Mouse (Mus musculus): ENCODE data around the gene Gm9970. TPM values are rescaled to one million over a fixed set of nuclear protein-coding genes. Genes with fewer than 3 reads are reported as not detected.
A peak's percentile ranks its signal among the peaks of the same experiment; 100 is the strongest.

Gene Gm9970
- polyA plus RNA-seq, 2 experiments = not detected

DNA sequence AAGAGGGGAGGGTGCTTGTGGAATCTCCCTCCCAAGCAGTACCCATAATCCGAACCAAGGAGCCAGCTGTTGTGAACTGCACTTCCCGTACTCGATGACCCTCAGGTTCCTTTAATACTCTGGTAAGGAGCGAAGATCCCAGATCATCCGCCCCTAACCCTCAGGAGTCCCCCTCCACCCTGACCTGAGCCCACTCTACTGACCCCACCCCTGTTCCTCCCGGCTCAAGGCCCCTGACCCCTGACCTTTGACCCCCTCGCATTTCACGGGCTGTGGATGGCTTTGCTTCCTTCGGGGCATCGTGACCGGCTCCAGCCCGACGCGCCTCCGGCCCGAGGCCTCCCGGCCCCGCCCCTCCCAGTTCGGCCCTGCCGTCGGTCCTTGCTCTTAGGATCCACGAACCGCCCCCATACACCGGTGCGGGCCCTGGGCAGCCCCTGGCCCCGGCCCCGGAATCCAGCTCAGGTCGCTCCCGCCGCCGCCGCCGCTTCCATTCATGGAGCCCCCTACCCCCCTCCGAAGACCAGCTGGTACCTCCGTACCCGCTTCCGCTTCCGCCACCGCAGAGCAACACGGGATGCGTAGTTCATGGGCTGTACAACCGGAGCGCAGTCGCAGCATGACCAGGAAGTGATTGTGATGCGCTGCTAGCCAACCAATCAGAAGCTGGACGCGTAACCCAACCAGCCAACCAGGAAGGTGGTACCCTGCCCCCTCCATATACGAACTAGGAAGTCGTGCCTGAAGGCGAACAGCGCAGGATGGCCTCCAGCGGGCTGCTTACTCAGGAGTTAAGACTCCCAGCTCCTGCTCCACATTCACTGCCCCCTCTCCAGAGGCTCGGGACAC is 39.1 kb downstream of the Gm9970 start, which contains the start of gene Zfp513:
Gene Zfp513, minus strand, starts transcription at position 562 of the 849 bp plus-strand sequence.
- Histone ChIP-seq H3K4me3 (replicated peaks; ENCODE audit: low read length) (peak within 1 kb of the TSS; percentile 73), H3K4me2 (replicated peaks; ENCODE audit: low read depth, low read length, severe bottlenecking) (peak within 1 kb of the TSS; percentile 62), H3K4me1 (ENCODE audit: control insufficient read depth, insufficient read depth, low read length) (peaks cover 9% of the 10 kb centered on the region), H3K9me3 (ENCODE audit: control insufficient read depth, low read length) (peaks cover 4% of the 10 kb centered on the region), H3K27me3 (ENCODE audit: control insufficient read depth, insufficient read depth, low read length) (no peaks in the 10 kb centered on the region), H3K36me3 (ENCODE audit: control insufficient read depth, insufficient read depth, low read length) (peaks cover 79% of the 10 kb centered on the region), H3K9ac (ENCODE audit: low read depth, low read length, severe bottlenecking) (peak within 1 kb of the TSS; percentile 77), H3K27ac (replicated peaks; ENCODE audit: low read depth, low read length) (peak within 1 kb of the TSS; percentile 67)
- under 1% methylated on average over 52 of the region's 53 CpGs for WGBS
- peak; percentile 49; the same call in 1 of the 2 replicates for TF ChIP-seq POLR2A (IDR thresholded peaks at IDR 0.05; ENCODE audit: borderline replicate concordance, extremely low read depth, insufficient read depth, insufficient read length)
- DNase-seq (ENCODE audit: low spot score) (peak; percentile 100), ATAC-seq (ENCODE audit: low FRiP score, low read depth) (peak; percentile 97)

DNA sequence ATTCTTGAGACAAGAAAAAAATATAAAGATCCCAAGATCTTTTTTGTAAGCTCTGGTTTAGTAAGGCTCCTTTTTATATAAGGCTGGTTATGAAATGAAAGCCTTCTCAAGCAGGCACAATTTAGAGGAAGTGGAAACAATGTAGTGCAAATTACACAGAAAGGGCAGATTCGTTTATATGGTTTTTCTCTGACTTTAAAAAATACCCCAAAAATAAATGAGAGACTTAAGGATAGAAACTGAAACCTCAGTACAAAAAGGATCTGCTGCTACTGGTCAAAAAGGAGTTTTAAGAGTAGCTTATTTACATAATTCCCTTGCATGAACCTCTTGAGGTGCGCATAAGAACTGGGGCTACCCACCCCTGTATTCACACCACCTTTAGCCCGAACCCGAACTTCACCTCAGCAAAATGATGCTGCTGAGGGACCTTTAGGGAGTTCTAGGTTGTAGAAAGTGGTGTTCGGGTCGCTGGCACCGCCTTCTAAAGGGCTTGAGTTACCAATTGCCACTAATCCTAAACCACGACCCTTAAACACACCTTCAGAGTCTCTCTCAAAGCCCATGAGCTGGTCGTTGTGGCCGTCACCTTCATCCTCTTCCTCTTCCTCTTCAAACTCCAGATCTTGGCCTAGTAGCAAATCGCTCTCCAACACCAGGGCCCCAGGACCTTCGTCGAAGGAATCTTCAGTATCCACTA is 39.8 kb downstream of the Gm9970 start:
- WGBS = 15% methylated on average over 13 of the region's 13 CpGs
- peak overlapping the region; percentile 77 for H3K9ac ChIP-seq (ENCODE audit: low read depth, low read length, severe bottlenecking)
- H3K27ac ChIP-seq (replicated peaks; ENCODE audit: low read depth, low read length) = 0 out of 2 replicates have a peak overlapping the region, but pooled peaks have one; percentile 56
- DNase-seq (ENCODE audit: low spot score) = no peak
- H3K4me2 ChIP-seq (replicated peaks; ENCODE audit: low read depth, low read length, severe bottlenecking) = peak overlapping the region; percentile 62
- no peak; the same call in 1 of the 2 replicates for ATAC-seq (ENCODE audit: low FRiP score, low read depth)
- peaks cover 9% of the 10 kb centered on the region for H3K4me1 ChIP-seq (ENCODE audit: control insufficient read depth, insufficient read depth, low read length)
- peak overlapping the region; percentile 73 for H3K4me3 ChIP-seq (replicated peaks; ENCODE audit: low read length)
- peaks cover 83% of the 10 kb centered on the region for H3K36me3 ChIP-seq (ENCODE audit: control insufficient read depth, insufficient read depth, low read length)
- TF ChIP-seq POLR2A (IDR thresholded peaks at IDR 0.05; ENCODE audit: borderline replicate concordance, extremely low read depth, insufficient read depth, insufficient read length) = no peak
- no peaks in the 10 kb centered on the region for H3K27me3 ChIP-seq (ENCODE audit: control insufficient read depth, insufficient read depth, low read length)
- peaks cover 4% of the 10 kb centered on the region for H3K9me3 ChIP-seq (ENCODE audit: control insufficient read depth, low read length)

DNA sequence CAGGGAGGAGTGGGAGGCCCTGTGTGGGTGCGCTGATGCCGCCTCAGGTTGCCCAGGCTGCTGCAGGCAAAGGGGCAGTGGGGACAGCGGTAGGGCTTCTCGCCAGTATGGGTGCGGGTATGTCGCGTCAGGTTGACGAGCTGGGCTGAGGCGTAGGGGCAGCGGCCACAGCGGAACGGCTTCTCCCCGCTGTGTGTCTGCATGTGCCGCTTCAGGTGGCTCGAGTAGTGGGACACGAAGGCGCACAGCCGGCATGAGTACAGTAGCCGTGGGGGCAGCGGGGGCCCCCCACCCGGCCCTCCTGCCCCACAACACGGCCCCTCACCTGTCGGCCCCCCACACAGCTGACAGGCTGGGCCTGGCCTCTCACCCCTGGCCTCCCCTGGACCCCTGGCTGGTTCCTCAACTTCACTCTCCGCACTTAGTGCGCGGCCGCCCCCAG is 40.7 kb downstream of the Gm9970 start:
- H3K27me3 ChIP-seq (ENCODE audit: control insufficient read depth, insufficient read depth, low read length) = no peaks in the 10 kb centered on the region
- H3K4me2 ChIP-seq (replicated peaks; ENCODE audit: low read depth, low read length, severe bottlenecking) = no peak overlapping the region
- peaks cover 9% of the 10 kb centered on the region for H3K4me1 ChIP-seq (ENCODE audit: control insufficient read depth, insufficient read depth, low read length)
- DNase-seq (ENCODE audit: low spot score) (no peak), ATAC-seq (ENCODE audit: low FRiP score, low read depth) (no peak)
- TF ChIP-seq POLR2A (IDR thresholded peaks at IDR 0.05; ENCODE audit: borderline replicate concordance, extremely low read depth, insufficient read depth, insufficient read length) = no peak
- peaks cover 83% of the 10 kb centered on the region for H3K36me3 ChIP-seq (ENCODE audit: control insufficient read depth, insufficient read depth, low read length)
- WGBS = 91% methylated on average over 27 of the region's 27 CpGs
- no peak overlapping the region for H3K27ac ChIP-seq (replicated peaks; ENCODE audit: low read depth, low read length)
- no peak overlapping the region for H3K9ac ChIP-seq (ENCODE audit: low read depth, low read length, severe bottlenecking)
- H3K9me3 ChIP-seq (ENCODE audit: control insufficient read depth, low read length) = peaks cover 4% of the 10 kb centered on the region
- H3K4me3 ChIP-seq (replicated peaks; ENCODE audit: low read length) = peak overlapping the region; percentile 73; the same call in 1 of the 2 replicates

DNA sequence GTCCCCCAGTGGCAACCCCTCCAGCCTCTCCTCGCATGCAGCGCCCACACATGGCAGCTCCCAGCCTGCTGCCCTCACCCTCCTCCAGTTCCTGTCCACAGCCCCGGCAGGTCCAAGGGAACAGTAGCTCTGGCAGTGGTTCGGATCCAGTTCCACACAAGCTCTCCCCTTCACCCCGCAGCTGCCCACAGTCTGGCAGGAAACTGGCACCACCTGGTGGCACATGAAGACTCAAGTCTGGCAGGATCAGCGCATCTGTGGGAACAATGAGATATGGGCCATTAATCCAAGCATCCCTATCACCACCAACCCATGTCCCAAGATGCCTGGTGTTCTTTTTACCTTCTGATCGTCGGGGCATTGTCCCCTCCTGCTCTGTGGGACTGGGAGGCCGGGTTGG is 41.1 kb downstream of the Gm9970 start:
- H3K4me1 ChIP-seq (ENCODE audit: control insufficient read depth, insufficient read depth, low read length) = peaks cover 9% of the 10 kb centered on the region
- DNase-seq (ENCODE audit: low spot score) = no peak
- no peak for ATAC-seq (ENCODE audit: low FRiP score, low read depth)
- peaks cover 83% of the 10 kb centered on the region for H3K36me3 ChIP-seq (ENCODE audit: control insufficient read depth, insufficient read depth, low read length)
- no peak overlapping the region for H3K9ac ChIP-seq (ENCODE audit: low read depth, low read length, severe bottlenecking)
- 89% methylated on average over 7 of the region's 9 CpGs for WGBS
- no peak for TF ChIP-seq POLR2A (IDR thresholded peaks at IDR 0.05; ENCODE audit: borderline replicate concordance, extremely low read depth, insufficient read depth, insufficient read length)
- no peak overlapping the region for H3K4me3 ChIP-seq (replicated peaks; ENCODE audit: low read length)
- H3K4me2 ChIP-seq (replicated peaks; ENCODE audit: low read depth, low read length, severe bottlenecking) = no peak overlapping the region
- peaks cover 4% of the 10 kb centered on the region for H3K9me3 ChIP-seq (ENCODE audit: control insufficient read depth, low read length)
- H3K27me3 ChIP-seq (ENCODE audit: control insufficient read depth, insufficient read depth, low read length) = no peaks in the 10 kb centered on the region
- no peak overlapping the region for H3K27ac ChIP-seq (replicated peaks; ENCODE audit: low read depth, low read length)

DNA sequence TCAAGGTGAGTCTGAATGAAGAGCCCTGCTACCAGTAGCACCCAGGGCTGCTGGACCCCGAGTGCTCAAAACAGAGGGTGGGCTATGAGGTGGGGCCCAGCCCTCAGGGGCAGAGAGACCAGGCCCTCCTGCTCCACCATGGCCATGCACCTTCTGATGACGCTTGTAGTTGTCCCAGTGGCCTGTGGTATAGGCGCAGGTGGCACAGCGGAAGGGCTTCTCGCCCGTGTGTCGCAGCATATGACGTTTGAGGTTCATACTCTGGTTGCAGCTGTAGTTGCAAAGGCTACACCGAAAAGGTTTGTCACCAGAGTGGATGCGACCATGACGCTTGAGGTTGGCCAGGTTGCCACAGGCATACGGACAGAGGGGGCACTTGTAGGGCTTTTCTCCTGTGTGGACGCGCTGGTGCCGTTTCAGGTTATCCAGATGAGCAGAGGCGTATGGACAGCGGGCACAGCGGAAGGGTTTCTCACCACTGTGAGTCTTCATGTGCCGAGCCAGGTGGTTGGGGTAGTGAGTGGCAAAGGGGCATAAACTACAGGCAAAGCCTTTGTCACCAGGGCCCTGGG is 41.6 kb downstream of the Gm9970 start:
- Histone ChIP-seq H3K9ac (ENCODE audit: low read depth, low read length, severe bottlenecking) (no peak overlapping the region), H3K27me3 (ENCODE audit: control insufficient read depth, insufficient read depth, low read length) (no peaks in the 10 kb centered on the region), H3K4me3 (replicated peaks; ENCODE audit: low read length) (no peak overlapping the region), H3K36me3 (ENCODE audit: control insufficient read depth, insufficient read depth, low read length) (peaks cover 83% of the 10 kb centered on the region), H3K4me2 (replicated peaks; ENCODE audit: low read depth, low read length, severe bottlenecking) (no peak overlapping the region), H3K27ac (replicated peaks; ENCODE audit: low read depth, low read length) (no peak overlapping the region), H3K9me3 (ENCODE audit: control insufficient read depth, low read length) (peaks cover 4% of the 10 kb centered on the region), H3K4me1 (ENCODE audit: control insufficient read depth, insufficient read depth, low read length) (peaks cover 10% of the 10 kb centered on the region)
- DNase-seq (ENCODE audit: low spot score) = no peak
- WGBS = 92% methylated on average over 19 of the region's 19 CpGs
- TF ChIP-seq POLR2A (IDR thresholded peaks at IDR 0.05; ENCODE audit: borderline replicate concordance, extremely low read depth, insufficient read depth, insufficient read length) = no peak
- ATAC-seq (ENCODE audit: low FRiP score, low read depth) = no peak
